Mouse (Mus musculus) G1E (cell line): Measurements from ENCODE around the gene Tomm34.

Experiments used
- CTCF ChIP-seq: IDR thresholded peaks from 2 replicates; pipeline ENCODE4 v1.5.1; 2012; ENCODE audit warnings: low read depth, low read length, inconsistent platforms, mixed read lengths
- GATA1 ChIP-seq: IDR thresholded peaks from 2 replicates; pipeline ENCODE4 v1.6.1; 2012; ENCODE audit warnings: borderline replicate concordance, low read length, inconsistent platforms, mixed read lengths
- GATA2 ChIP-seq: IDR thresholded peaks from 2 replicates; pipeline ENCODE4 v1.6.1; 2012; ENCODE audit warnings: low read depth, low read length, inconsistent platforms, borderline replicate concordance
- TAL1 ChIP-seq: conservative IDR thresholded peaks from 2 replicates; pipeline ENCODE4 v1.6.1; 2012; ENCODE audit warnings: low read depth, low read length, inconsistent platforms, mixed read lengths

DNA sequence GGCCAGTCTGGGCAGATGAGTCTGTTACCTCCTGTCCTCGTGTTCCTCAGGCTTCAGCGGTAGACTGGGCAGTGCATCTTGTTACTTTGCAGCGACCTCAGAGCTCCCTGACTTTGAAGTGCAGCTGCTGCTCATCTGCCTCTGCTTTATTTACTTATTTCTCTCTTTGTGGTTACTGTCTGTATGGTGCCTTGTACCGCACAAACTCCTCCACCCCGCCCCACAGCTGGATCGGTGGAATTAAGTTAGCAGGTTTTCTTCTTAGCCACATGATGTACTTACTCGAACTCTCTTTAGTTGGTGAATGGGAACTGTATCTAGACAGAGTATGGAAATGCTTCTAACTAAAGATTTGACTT lies 13.4 kb upstream of the Tomm34 start:
- no peak for TF ChIP-seq GATA1
- TF ChIP-seq GATA2 = no peak
- no peak for TF ChIP-seq CTCF
- no peak for TF ChIP-seq TAL1
